Mouse (Mus musculus) liver, embryonic 15.5 days (tissue): ENCODE results near the gene Cldn20. TPM values are rescaled to one million over a fixed set of nuclear protein-coding genes. Genes with fewer than 3 reads are reported as not detected.

Experiments used
- ATAC-seq: fragments of 200-750 bp; cut with Nextera tagmentation; 2 replicates; pipeline ENCODE4 v1.8.0; 2017; ENCODE audit warnings: moderate number of reproducible peaks, mild to moderate bottlenecking, moderate library complexity; ENCODE audit not compliant: insufficient read depth
- H3K27ac ChIP-seq: fragments of 300-500 bp; sonication (generic); replicated peaks from 2 replicates; pipeline ENCODE4 v1.5.1; 2015; ENCODE audit warnings: mild to moderate bottlenecking, inconsistent platforms
- H3K27me3 ChIP-seq: fragments of 300-500 bp; sonication (generic); 2 replicates; pipeline ENCODE4 v1.6.1; 2015; ENCODE audit warnings: mild to moderate bottlenecking, inconsistent platforms
- H3K36me3 ChIP-seq: fragments of 300-500 bp; sonication (generic); replicated peaks from 2 replicates; pipeline ENCODE4 v1.6.1; 2015; ENCODE audit warnings: moderate library complexity, mild to moderate bottlenecking, inconsistent platforms
- H3K4me1 ChIP-seq: fragments of 300-500 bp; sonication (generic); replicated peaks from 2 replicates; pipeline ENCODE4 v1.6.1; 2015; ENCODE audit warnings: inconsistent platforms
- H3K4me2 ChIP-seq: fragments of 300-500 bp; sonication (generic); 2 replicates; pipeline ENCODE4 v1.6.1; 2015; ENCODE audit warnings: moderate library complexity, mild to moderate bottlenecking, inconsistent platforms
- H3K4me3 ChIP-seq: fragments of 300-500 bp; sonication (generic); replicated peaks from 2 replicates; pipeline ENCODE4 v1.5.1; 2015; ENCODE audit warnings: mild to moderate bottlenecking, inconsistent platforms
- H3K9ac ChIP-seq: fragments of 300-500 bp; sonication (generic); 2 replicates; pipeline ENCODE4 v1.6.1; 2015; ENCODE audit warnings: moderate library complexity, mild to moderate bottlenecking, inconsistent platforms
- H3K9me3 ChIP-seq: fragments of 300-500 bp; sonication (generic); replicated peaks from 2 replicates; pipeline ENCODE4 v1.6.1; 2016; ENCODE audit warnings: inconsistent platforms
- WGBS: fragments of 180-500 bp; shearing (Covaris S2); methylation state at CpG from one replicate; pipeline ENCODE4 v1.1.7; 2015; ENCODE audit warnings: mixed read lengths; ENCODE audit not compliant: insufficient replicate concordance; 5-methylcytosine and 5-hydroxymethylcytosine counted together
- polyA plus RNA-seq: library from polyadenylated mRNA; unstranded; fragments of >200 nt; fragmentation: Nextera tagmentation; extraction: Ambion mirVana; gene quantifications from 2 replicates; pipeline ENCODE4 v1.2.1, GENCODE M21; 2015

Gene Cldn20
- polyA plus RNA-seq, 1 experiment from 2014 or later = not detected

- Histone ChIP-seq H3K27me3 (no peaks in the 10 kb centered on the region), H3K9me3 (no peaks in the 10 kb centered on the region), H3K9ac (no peak overlapping the region), H3K36me3 (no peaks in the 10 kb centered on the region), H3K4me3 (no peak overlapping the region), H3K4me1 (no peaks in the 10 kb centered on the region; the same call in 1 of the 2 replicates), H3K27ac (no peak overlapping the region), H3K4me2 (no peak overlapping the region)
- no peak for ATAC-seq
- 71% methylated on average over 3 of the region's 3 CpGs for WGBS
These were observed 33.8 kb upstream of the Cldn20 start for GRCm38 (mm10) chr17:3498580-3498979.

- Histone ChIP-seq H3K27me3 (no peaks in the 10 kb centered on the region), H3K27ac (no peak overlapping the region), H3K9me3 (no peaks in the 10 kb centered on the region), H3K9ac (no peak overlapping the region), H3K36me3 (no peaks in the 10 kb centered on the region), H3K4me2 (no peak overlapping the region), H3K4me1 (no peaks in the 10 kb centered on the region; the same call in 1 of the 2 replicates), H3K4me3 (no peak overlapping the region)
- 72% methylated on average over 8 of the region's 8 CpGs for WGBS
- ATAC-seq = no peak
These were observed 32.9 kb upstream of the Cldn20 start for GRCm38 (mm10) chr17:3499468-3499867.

DNA sequence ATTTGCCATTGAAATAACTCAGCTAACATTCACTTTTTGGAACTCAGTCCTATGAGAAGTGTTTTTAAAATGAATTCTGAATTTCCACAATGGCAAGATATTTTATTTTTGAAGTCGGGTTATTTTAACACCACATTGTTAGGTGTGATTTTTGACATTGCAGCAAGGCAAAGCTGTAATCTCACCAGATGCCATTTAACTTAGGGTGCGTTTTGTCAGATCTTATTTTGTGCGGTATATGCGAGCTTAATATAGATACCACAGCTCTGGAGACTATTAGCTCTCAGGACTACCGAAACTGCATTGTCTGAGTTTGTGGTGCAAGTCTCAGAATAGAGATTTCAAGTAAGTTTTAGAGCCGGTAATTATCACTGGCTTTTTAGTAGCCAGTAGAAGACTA, 32.3 kb upstream of the Cldn20 start:
- Histone ChIP-seq H3K9me3 (no peaks in the 10 kb centered on the region), H3K36me3 (no peaks in the 10 kb centered on the region), H3K27me3 (no peaks in the 10 kb centered on the region), H3K4me1 (no peaks in the 10 kb centered on the region; the same call in 1 of the 2 replicates), H3K27ac (no peak overlapping the region), H3K4me3 (no peak overlapping the region), H3K4me2 (no peak overlapping the region), H3K9ac (no peak overlapping the region)
- 72% methylated on average over 6 of the region's 6 CpGs for WGBS
- no peak for ATAC-seq

DNA sequence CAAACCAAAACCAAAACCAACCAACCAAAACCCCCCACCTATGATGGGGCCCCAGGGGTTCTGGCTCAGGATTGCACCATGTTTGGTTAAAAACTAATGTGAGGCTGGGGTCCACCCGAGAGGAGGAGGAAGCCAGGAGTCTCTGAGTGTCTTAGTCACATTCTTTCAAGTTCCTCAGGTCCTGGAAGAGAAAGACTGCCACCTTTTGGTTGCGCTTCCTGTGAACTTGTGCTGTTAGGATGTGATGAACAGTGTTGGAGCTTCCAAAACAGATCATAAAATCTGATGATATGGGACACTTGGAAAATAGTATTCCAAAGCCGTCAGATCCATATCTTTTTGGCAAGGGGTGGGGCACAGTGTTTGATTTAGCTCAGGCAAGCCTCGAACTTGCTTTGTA, 31.4 kb upstream of the Cldn20 start:
- Histone ChIP-seq H3K4me3 (no peak overlapping the region), H3K36me3 (no peaks in the 10 kb centered on the region), H3K4me2 (no peak overlapping the region), H3K27ac (no peak overlapping the region), H3K9me3 (no peaks in the 10 kb centered on the region), H3K4me1 (no peaks in the 10 kb centered on the region; the same call in 1 of the 2 replicates), H3K27me3 (no peaks in the 10 kb centered on the region), H3K9ac (no peak overlapping the region)
- no peak for ATAC-seq
- 66% methylated on average over 4 of the region's 4 CpGs for WGBS

DNA sequence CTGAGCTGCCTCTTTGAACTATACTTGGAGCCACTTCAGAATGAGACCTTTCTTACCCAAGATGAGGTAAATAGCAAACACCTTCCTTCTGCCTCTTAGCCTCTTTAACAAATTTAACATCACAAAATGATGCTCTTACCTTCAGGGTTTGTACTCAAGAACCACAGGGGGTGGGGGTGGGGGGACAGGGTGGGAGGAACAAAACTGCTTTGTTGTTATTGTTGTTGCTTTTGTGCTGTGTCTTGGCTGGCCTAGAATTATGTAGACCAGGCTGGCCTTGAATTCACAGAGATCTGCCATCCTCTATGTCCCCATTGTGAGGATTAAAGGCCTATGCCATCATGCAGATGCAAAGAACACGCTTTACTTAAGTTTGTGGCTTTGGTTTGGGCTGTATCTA, 26.6 kb upstream of the Cldn20 start:
- no peaks in the 10 kb centered on the region for H3K9me3 ChIP-seq
- 58% methylated on average over 1 of the region's 1 CpGs for WGBS

GRCm38 (mm10) chr17:3506508-3506907, 25.8 kb upstream of the Cldn20 start:
- no peak for ATAC-seq
- H3K27ac ChIP-seq = no peak overlapping the region
- WGBS = 55% methylated on average over 8 of the region's 8 CpGs
- H3K4me3 ChIP-seq = no peak overlapping the region
- no peaks in the 10 kb centered on the region for H3K27me3 ChIP-seq
- H3K4me1 ChIP-seq = no peaks in the 10 kb centered on the region
- no peak overlapping the region for H3K9ac ChIP-seq
- no peak overlapping the region for H3K4me2 ChIP-seq
- H3K36me3 ChIP-seq = no peaks in the 10 kb centered on the region
- H3K9me3 ChIP-seq = no peaks in the 10 kb centered on the region

More for the DNA sequence above, 26.6 kb upstream of the Cldn20 start:
- no peak overlapping the region for H3K9ac ChIP-seq
- H3K36me3 ChIP-seq = no peaks in the 10 kb centered on the region
- no peaks in the 10 kb centered on the region for H3K4me1 ChIP-seq
- no peak overlapping the region for H3K4me3 ChIP-seq
- ATAC-seq = no peak
- no peak overlapping the region for H3K4me2 ChIP-seq
- H3K27ac ChIP-seq = no peak overlapping the region
- H3K27me3 ChIP-seq = no peaks in the 10 kb centered on the region

- no peaks in the 10 kb centered on the region for H3K36me3 ChIP-seq
- no peak overlapping the region for H3K27ac ChIP-seq
- no peak overlapping the region for H3K4me3 ChIP-seq
- H3K9me3 ChIP-seq = no peaks in the 10 kb centered on the region
- H3K4me1 ChIP-seq = no peaks in the 10 kb centered on the region
- ATAC-seq = no peak
- no peak overlapping the region for H3K9ac ChIP-seq
- no peaks in the 10 kb centered on the region for H3K27me3 ChIP-seq
- WGBS = 7% methylated on average over 1 of the region's 1 CpGs
- no peak overlapping the region for H3K4me2 ChIP-seq
These were observed 22.5 kb upstream of the Cldn20 start for GRCm38 (mm10) chr17:3509841-3510240.

GRCm38 (mm10) chr17:3514316-3514715, 18.0 kb upstream of the Cldn20 start:
- Histone ChIP-seq H3K27ac (no peak overlapping the region), H3K36me3 (no peaks in the 10 kb centered on the region), H3K4me3 (no peak overlapping the region), H3K4me1 (no peaks in the 10 kb centered on the region), H3K9ac (no peak overlapping the region), H3K9me3 (no peaks in the 10 kb centered on the region), H3K4me2 (no peak overlapping the region), H3K27me3 (no peaks in the 10 kb centered on the region)
- 65% methylated on average over 5 of the region's 5 CpGs for WGBS
- ATAC-seq = no peak

- H3K4me1 ChIP-seq = 0 out of 2 replicates have a peak, but pooled peaks cover 2% of the 10 kb centered on the region
- no peak overlapping the region for H3K4me3 ChIP-seq
- ATAC-seq = no peak
- H3K27me3 ChIP-seq = no peaks in the 10 kb centered on the region
- no peak overlapping the region for H3K9ac ChIP-seq
- no peaks in the 10 kb centered on the region for H3K9me3 ChIP-seq
- WGBS = 68% methylated on average over 8 of the region's 8 CpGs
- no peaks in the 10 kb centered on the region for H3K36me3 ChIP-seq
- no peak overlapping the region for H3K4me2 ChIP-seq
- no peak overlapping the region for H3K27ac ChIP-seq
These were observed 16.5 kb upstream of the Cldn20 start for GRCm38 (mm10) chr17:3515851-3516250.

GRCm38 (mm10) chr17:3516406-3516805, 15.9 kb upstream of the Cldn20 start:
- H3K36me3 ChIP-seq = no peaks in the 10 kb centered on the region
- no peak overlapping the region for H3K27ac ChIP-seq
- no peak for ATAC-seq
- H3K4me1 ChIP-seq = 0 out of 2 replicates have a peak, but pooled peaks cover 2% of the 10 kb centered on the region
- no peaks in the 10 kb centered on the region for H3K9me3 ChIP-seq
- H3K9ac ChIP-seq = no peak overlapping the region
- WGBS = 71% methylated on average over 9 of the region's 9 CpGs
- no peaks in the 10 kb centered on the region for H3K27me3 ChIP-seq
- no peak overlapping the region for H3K4me2 ChIP-seq
- no peak overlapping the region for H3K4me3 ChIP-seq

GRCm38 (mm10) chr17:3520344-3520743, 12.0 kb upstream of the Cldn20 start:
- no peak overlapping the region for H3K27ac ChIP-seq
- no peak overlapping the region for H3K9ac ChIP-seq
- no peaks in the 10 kb centered on the region for H3K9me3 ChIP-seq
- H3K27me3 ChIP-seq = no peaks in the 10 kb centered on the region
- WGBS = 71% methylated on average over 5 of the region's 5 CpGs
- H3K4me3 ChIP-seq = no peak overlapping the region
- no peaks in the 10 kb centered on the region for H3K36me3 ChIP-seq
- 0 out of 2 replicates have a peak, but pooled peaks cover 2% of the 10 kb centered on the region for H3K4me1 ChIP-seq
- H3K4me2 ChIP-seq = no peak overlapping the region
- no peak for ATAC-seq

DNA sequence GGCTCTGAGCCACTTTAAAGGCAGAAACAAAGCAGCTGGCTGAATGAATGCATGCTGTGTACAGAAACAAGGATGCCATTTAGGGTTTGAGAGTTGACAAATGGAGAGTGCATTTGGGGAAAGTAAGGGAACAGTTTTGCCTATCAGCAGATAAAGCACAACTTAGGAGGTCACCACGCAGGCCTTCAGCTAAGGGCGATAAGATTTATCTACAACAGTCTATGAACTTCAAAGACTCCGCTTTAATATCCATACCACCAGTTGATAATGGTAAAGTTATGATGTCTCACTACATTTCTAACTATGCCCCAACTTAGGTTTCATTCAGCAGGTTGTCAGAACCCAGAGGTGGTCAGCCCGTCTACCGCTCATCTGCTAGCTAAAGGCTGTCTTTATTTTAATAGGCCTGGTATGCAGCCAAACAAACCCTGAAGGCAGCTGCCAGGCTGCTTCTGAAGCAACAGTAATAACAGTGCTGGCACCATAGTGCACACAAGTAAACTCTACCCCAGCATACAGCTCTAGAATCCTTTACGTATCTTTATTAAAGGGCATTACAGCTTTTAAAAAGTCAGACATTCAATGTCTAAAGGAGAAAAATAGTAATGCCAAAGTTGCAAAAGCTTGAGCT, 4.4 kb upstream of the Cldn20 start:
- Histone ChIP-seq H3K36me3 (0 out of 2 replicates have a peak, but pooled peaks cover 8% of the 10 kb centered on the region), H3K9ac (no peak overlapping the region), H3K4me1 (peaks cover 19% of the 10 kb centered on the region), H3K27ac (peak overlapping the region; percentile 70), H3K4me2 (peak overlapping the region; percentile 33; the same call in 1 of the 2 replicates), H3K27me3 (no peaks in the 10 kb centered on the region), H3K9me3 (no peaks in the 10 kb centered on the region), H3K4me3 (no peak overlapping the region)
- WGBS = 45% methylated on average over 6 of the region's 6 CpGs
- peak; percentile 50 for ATAC-seq
